Mouse (Mus musculus) megakaryocyte, embryonic 14.5 days (primary cell): ENCODE data around the gene Herc2. TPM values are rescaled to one million over a fixed set of nuclear protein-coding genes. Genes with fewer than 3 reads are reported as not detected.

Experiments
- H3K27me3 ChIP-seq: replicated peaks from 2 replicates; pipeline ENCODE3; 2012; ENCODE audit warnings: inconsistent platforms
- H3K36me3 ChIP-seq: replicated peaks from 2 replicates; pipeline ENCODE3; 2012; ENCODE audit warnings: low read length, inconsistent platforms, mixed read lengths
- H3K4me1 ChIP-seq: 2 replicates; pipeline ENCODE4 v1.6.1; 2012; ENCODE audit warnings: inconsistent platforms
- H3K4me3 ChIP-seq: replicated peaks from 2 replicates; pipeline ENCODE3; 2012; ENCODE audit warnings: moderate library complexity, mild to moderate bottlenecking, inconsistent platforms
- H3K9me3 ChIP-seq: 2 replicates; pipeline ENCODE4 v1.6.1; 2012; ENCODE audit warnings: inconsistent platforms
- FLI1 ChIP-seq: IDR thresholded peaks from 2 replicates; pipeline ENCODE4 v1.6.1; 2012; ENCODE audit warnings: low read length, inconsistent platforms, mixed read lengths
- GATA1 ChIP-seq: IDR thresholded peaks from 3 replicates; pipeline ENCODE4 v1.6.1; 2012; ENCODE audit warnings: mixed read lengths, low read length, inconsistent platforms, borderline replicate concordance
- polyA plus RNA-seq: library from polyadenylated mRNA; stranded (reverse); fragments of >175 nt; gene quantifications from 2 replicates; pipeline ENCODE4 v1.2.3, GENCODE M21; 2012; ENCODE audit warnings: low replicate concordance; ENCODE audit not compliant: insufficient read depth

Gene Herc2
- polyA plus RNA-seq, 1 experiment = 0.82 TPM

GRCm38 (mm10) chr7:56235794-56236423 lies 185.9 kb downstream of the Herc2 start:
- TF ChIP-seq FLI1 (no peak), GATA1 (no peak)
- no peaks in the 10 kb centered on the region for H3K4me1 ChIP-seq
- no peaks in the 10 kb centered on the region for H3K9me3 ChIP-seq
- H3K4me3 ChIP-seq = no peak overlapping the region
- no peaks in the 10 kb centered on the region for H3K27me3 ChIP-seq
- peaks cover 24% of the 10 kb centered on the region for H3K36me3 ChIP-seq

GRCm38 (mm10) chr7:56236617-56237016 lies 186.6 kb downstream of the Herc2 start:
- H3K4me1 ChIP-seq = no peaks in the 10 kb centered on the region
- H3K27me3 ChIP-seq = no peaks in the 10 kb centered on the region
- no peaks in the 10 kb centered on the region for H3K9me3 ChIP-seq
- H3K36me3 ChIP-seq = peaks cover 17% of the 10 kb centered on the region
- H3K4me3 ChIP-seq = no peak overlapping the region
- no peak for TF ChIP-seq GATA1
- no peak for TF ChIP-seq FLI1

GRCm38 (mm10) chr7:56239543-56239942 lies 189.5 kb downstream of the Herc2 start, which contains the start of gene Oca2:
Gene Oca2, plus strand, starts transcription at chr7:56239760.
- Histone ChIP-seq H3K4me1 (no peaks in the 10 kb centered on the region), H3K27me3 (no peaks in the 10 kb centered on the region)
- TF ChIP-seq GATA1 (no peak), FLI1 (no peak)

DNA sequence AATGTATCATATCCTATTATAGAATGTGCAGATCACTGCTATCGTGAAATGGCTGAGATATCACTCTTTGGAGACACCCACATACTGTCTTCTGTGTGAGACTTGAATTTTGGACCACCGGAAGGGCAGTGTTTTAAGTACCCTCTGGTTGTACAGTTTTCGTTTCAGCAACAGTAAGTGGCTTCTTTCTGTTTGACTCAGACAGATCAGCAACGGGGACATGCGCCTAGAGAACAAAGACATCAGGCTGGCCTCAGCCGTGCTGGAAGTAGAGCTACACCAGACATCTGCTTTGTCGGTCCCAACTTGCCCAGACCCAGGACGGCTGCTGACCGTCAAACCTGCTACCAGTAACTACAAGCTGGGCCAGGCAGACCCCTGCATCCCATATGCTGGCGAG lies 204.6 kb downstream of the Herc2 start:
- no peak for TF ChIP-seq FLI1
- no peak for TF ChIP-seq GATA1
- H3K36me3 ChIP-seq = no peaks in the 10 kb centered on the region
- no peaks in the 10 kb centered on the region for H3K4me1 ChIP-seq
- peaks cover 4% of the 10 kb centered on the region for H3K9me3 ChIP-seq
- no peak overlapping the region for H3K4me3 ChIP-seq
- no peaks in the 10 kb centered on the region for H3K27me3 ChIP-seq

More at GRCm38 (mm10) chr7:56239543-56239942, 189.5 kb downstream of the Herc2 start, which contains the start of gene Oca2:
- H3K36me3 ChIP-seq = no peaks in the 10 kb centered on the region
- no peak within 1 kb of the TSS for H3K4me3 ChIP-seq
- no peaks in the 10 kb centered on the region for H3K9me3 ChIP-seq

DNA sequence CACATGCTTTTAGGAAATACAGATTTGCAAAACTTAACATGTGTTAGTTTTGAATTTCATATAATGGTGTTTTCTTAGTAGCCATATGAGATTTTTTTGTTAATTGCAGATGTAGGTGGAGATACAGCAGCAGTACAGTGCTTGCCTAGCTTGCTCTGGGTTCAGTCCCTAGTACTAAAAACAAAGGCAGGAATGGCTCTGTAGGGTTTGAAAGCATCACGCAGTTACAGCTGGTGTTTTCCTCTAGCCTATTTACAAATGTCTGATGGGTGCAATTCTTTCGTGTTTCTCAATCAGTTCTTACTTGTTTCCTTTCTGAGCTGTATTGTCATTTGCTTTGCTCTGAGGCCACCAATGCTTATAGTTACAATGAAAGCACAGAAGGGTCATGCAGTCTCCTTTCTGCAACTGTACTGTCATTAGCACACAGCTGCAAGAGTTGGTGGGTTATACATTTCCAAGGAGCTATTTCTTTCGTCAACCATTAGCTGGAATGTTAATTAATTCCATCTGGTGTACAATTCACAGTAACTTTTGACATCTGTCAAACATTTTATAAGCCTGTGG lies 208.0 kb downstream of the Herc2 start:
- H3K36me3 ChIP-seq = no peaks in the 10 kb centered on the region
- TF ChIP-seq FLI1 (no peak), GATA1 (no peak)
- no peaks in the 10 kb centered on the region for H3K9me3 ChIP-seq
- H3K27me3 ChIP-seq = no peaks in the 10 kb centered on the region
- H3K4me3 ChIP-seq = no peak overlapping the region
- H3K4me1 ChIP-seq = no peaks in the 10 kb centered on the region

GRCm38 (mm10) chr7:56277506-56277905 lies 227.5 kb downstream of the Herc2 start:
- H3K4me1 ChIP-seq = no peaks in the 10 kb centered on the region
- H3K36me3 ChIP-seq = no peaks in the 10 kb centered on the region
- H3K9me3 ChIP-seq = no peaks in the 10 kb centered on the region

More at GRCm38 (mm10) chr7:56277506-56277905, 227.5 kb downstream of the Herc2 start:
- TF ChIP-seq GATA1 = no peak
- no peak for TF ChIP-seq FLI1
- no peaks in the 10 kb centered on the region for H3K27me3 ChIP-seq
- no peak overlapping the region for H3K4me3 ChIP-seq

Other genes with a start within 250 kb of the Herc2 start
- 4.0 and 10.6 TPM in 2 replicates for gene Cyfip1, start 208.5 kb upstream of the Herc2 start, polyA plus RNA-seq
- gene Nipa2, start 87.7 kb upstream of the Herc2 start, polyA plus RNA-seq = 1.4 and 3.8 TPM in 2 replicates
- gene Nipa1, start 30.2 kb upstream of the Herc2 start, polyA plus RNA-seq = 0.86 TPM in 1 of 2 replicates, not detected in the other
- gene Oca2, start 189.6 kb downstream of the Herc2 start, polyA plus RNA-seq = not detected in 2 replicates